Mouse (Mus musculus) liver, adult 2 months (tissue): ENCODE data around the gene Zzef1.

Source experiments
- CTCF ChIP-seq: fragments of 200-500 bp; IDR thresholded peaks from 2 replicates; pipeline ENCODE4 v1.5.1; 2011; ENCODE audit warnings: low read depth, low read length, control low read depth
- POLR2A ChIP-seq: fragments of 200-500 bp; IDR thresholded peaks from 2 replicates; pipeline ENCODE4 v1.6.1; 2011; ENCODE audit warnings: low read length, control low read depth; ENCODE audit not compliant: insufficient read depth; ENCODE audit errors: extremely low read depth

DNA sequence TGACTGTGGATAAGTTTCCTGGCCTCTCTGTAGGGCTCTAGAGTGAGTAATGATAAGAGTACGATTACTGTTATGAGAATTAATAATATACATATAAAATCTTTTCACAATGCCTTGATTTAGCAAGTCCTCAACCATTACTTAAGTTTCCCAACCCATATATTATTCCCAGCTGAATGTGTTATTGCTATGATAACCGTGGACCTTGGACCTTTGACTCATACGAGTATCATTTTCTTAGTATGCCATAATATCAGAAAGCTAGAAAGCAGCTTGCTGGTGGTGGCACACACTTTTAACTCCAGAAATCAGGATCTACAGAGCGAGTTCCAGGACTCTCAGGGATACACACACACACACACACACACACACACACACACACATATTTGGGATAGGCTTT is 12.0 kb downstream of the Zzef1 start:
- TF ChIP-seq POLR2A = no peak
- no peak for TF ChIP-seq CTCF
